Mouse (Mus musculus): ENCODE measurements around the gene BC067074. TPM values are rescaled to one million over a fixed set of nuclear protein-coding genes. Genes with fewer than 3 reads are reported as not detected.
"Not testable (repeated sequence)": the region's sequence is repeated elsewhere in the genome, so short reads cannot be mapped to it uniquely, and the experiment has no call there.

BC067074 gene
- polyA plus RNA-seq, 1 experiment from 2014 or later: 2.0 TPM

DNA sequence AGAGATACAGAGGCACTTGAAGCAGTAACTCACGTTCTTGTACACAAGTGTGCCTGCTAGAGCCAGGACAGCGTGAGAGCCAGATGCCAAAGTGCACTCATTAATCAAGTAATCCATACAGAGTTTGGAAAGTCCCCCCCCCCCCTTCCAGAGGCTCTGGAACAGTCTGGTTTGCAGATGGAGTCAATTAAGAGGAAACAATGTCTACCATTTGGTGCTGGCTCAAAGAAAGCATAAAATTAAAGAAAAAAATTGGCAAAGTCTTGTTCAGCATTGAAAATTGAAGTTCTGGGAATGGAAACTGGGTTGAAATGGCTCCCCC is 81.1 kb downstream of the BC067074 start:
- H3K4me2 ChIP-seq (ENCODE audit: low read depth, low read length, severe bottlenecking): no peak overlapping the region
- no peak overlapping the region for H3K9ac ChIP-seq (ENCODE audit: low read length)
- H3K4me1 ChIP-seq (replicated peaks; ENCODE audit: control insufficient read depth, insufficient read depth, low read length): no peaks in the 10 kb centered on the region
- 80% methylated on average over 2 of the region's 2 CpGs for WGBS
- no peaks in the 10 kb centered on the region for H3K9me3 ChIP-seq (ENCODE audit: control insufficient read depth, low read length)
- H3K36me3 ChIP-seq (ENCODE audit: control insufficient read depth, insufficient read depth, low read length): no peaks in the 10 kb centered on the region
- no peak for DNase-seq (ENCODE audit: low spot score)
- no peak for ATAC-seq (replicated peaks; ENCODE audit: low FRiP score)
- no peak overlapping the region for H3K27ac ChIP-seq (ENCODE audit: low read depth, low read length)
- H3K27me3 ChIP-seq (ENCODE audit: control insufficient read depth, insufficient read depth, low read length): no peaks in the 10 kb centered on the region
- no peak overlapping the region for H3K4me3 ChIP-seq (ENCODE audit: low read depth, low read length)

DNA sequence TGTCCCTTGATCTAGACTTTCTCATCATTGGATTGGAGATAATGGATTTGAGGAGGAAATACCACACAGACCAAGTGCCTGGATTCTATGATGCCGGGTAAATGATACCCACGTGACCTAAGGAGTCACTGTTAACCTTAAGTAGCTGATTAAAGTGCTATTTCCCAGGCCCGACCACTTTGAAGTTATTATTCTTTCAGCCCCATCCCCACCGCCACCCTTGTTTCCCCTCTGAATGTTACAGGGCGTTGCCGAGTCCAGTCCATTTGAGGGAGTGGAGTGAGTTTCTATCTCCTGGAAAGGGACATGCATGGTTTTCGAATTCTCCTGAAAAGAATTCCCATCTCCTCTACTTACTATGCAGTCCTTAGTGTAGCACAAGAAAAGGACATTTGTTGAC is 84.7 kb downstream of the BC067074 start:
- DNase-seq (ENCODE audit: low spot score) (no peak), ATAC-seq (replicated peaks; ENCODE audit: low FRiP score) (no peak)
- H3K27ac ChIP-seq (ENCODE audit: low read depth, low read length): no peak overlapping the region
- no peaks in the 10 kb centered on the region for H3K36me3 ChIP-seq (ENCODE audit: control insufficient read depth, insufficient read depth, low read length)
- no peaks in the 10 kb centered on the region for H3K9me3 ChIP-seq (ENCODE audit: control insufficient read depth, low read length)
- H3K4me2 ChIP-seq (ENCODE audit: low read depth, low read length, severe bottlenecking): no peak overlapping the region
- H3K4me1 ChIP-seq (replicated peaks; ENCODE audit: control insufficient read depth, insufficient read depth, low read length): no peaks in the 10 kb centered on the region
- 88% methylated on average over 7 of the region's 7 CpGs for WGBS
- no peak overlapping the region for H3K9ac ChIP-seq (ENCODE audit: low read length)
- H3K27me3 ChIP-seq (ENCODE audit: control insufficient read depth, insufficient read depth, low read length): no peaks in the 10 kb centered on the region
- H3K4me3 ChIP-seq (ENCODE audit: low read depth, low read length): no peak overlapping the region

DNA sequence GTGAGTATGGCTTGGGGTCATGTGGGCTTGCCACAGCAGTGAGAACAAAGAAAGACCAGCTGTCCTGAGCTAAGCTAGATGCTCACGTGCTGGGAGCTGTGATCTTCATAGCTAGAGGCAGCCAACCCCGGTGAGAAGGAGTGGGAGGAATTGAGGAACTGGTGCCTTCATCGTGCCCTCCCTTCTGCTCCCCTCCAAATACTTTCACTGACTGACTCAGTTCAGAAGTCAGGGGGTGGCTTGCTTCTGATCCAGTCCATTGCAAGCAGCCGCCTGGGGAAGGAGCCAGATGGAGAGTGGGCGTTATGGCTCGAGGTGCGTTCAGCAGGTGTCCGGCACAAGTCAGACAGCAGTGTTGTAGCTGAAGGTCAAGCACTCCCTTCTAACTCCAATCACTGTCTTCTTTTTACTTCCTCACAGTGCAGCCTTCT is 86.0 kb downstream of the BC067074 start:
- no peak overlapping the region for H3K4me3 ChIP-seq (ENCODE audit: low read depth, low read length)
- no peaks in the 10 kb centered on the region for H3K4me1 ChIP-seq (replicated peaks; ENCODE audit: control insufficient read depth, insufficient read depth, low read length)
- H3K36me3 ChIP-seq (ENCODE audit: control insufficient read depth, insufficient read depth, low read length): no peaks in the 10 kb centered on the region
- no peak overlapping the region for H3K9ac ChIP-seq (ENCODE audit: low read length)
- no peak overlapping the region for H3K4me2 ChIP-seq (ENCODE audit: low read depth, low read length, severe bottlenecking)
- ATAC-seq (replicated peaks; ENCODE audit: low FRiP score) (no peak), DNase-seq (ENCODE audit: low spot score) (no peak)
- H3K9me3 ChIP-seq (ENCODE audit: control insufficient read depth, low read length): no peaks in the 10 kb centered on the region
- H3K27ac ChIP-seq (ENCODE audit: low read depth, low read length): no peak overlapping the region
- 85% methylated on average over 8 of the region's 8 CpGs for WGBS
- no peaks in the 10 kb centered on the region for H3K27me3 ChIP-seq (ENCODE audit: control insufficient read depth, insufficient read depth, low read length)

DNA sequence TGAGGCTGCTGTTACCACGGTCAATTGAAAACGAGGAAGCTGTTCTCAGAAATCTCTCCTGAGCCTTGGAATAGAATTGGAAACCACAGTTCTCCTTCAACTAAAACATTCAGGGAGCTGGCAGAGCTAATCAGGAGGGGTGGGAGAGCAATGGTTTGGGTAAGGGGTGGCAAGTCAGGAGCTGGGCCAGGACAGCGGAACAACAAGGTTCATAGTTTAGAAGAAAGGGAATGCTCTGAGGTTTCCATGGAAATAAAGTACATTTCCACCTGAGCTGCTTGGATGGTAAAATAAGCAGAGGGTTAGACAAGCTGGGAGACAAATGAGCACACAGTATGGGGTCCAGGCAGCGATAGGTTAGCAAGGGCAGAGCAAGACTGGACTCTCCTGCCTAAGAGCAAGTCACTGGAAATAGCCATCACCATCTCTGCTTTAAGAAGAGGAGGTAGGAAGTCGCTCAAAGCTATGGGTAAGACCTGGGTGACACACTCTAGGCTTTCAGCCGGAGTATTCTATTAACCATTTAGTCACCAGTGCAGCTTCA is 86.9 kb downstream of the BC067074 start:
- WGBS: 56% methylated on average over 6 of the region's 6 CpGs
- Histone ChIP-seq H3K27me3 (ENCODE audit: control insufficient read depth, insufficient read depth, low read length) (no peaks in the 10 kb centered on the region), H3K27ac (ENCODE audit: low read depth, low read length) (no peak overlapping the region), H3K9me3 (ENCODE audit: control insufficient read depth, low read length) (no peaks in the 10 kb centered on the region), H3K4me2 (ENCODE audit: low read depth, low read length, severe bottlenecking) (no peak overlapping the region), H3K4me3 (ENCODE audit: low read depth, low read length) (no peak overlapping the region), H3K36me3 (ENCODE audit: control insufficient read depth, insufficient read depth, low read length) (no peaks in the 10 kb centered on the region), H3K4me1 (replicated peaks; ENCODE audit: control insufficient read depth, insufficient read depth, low read length) (no peaks in the 10 kb centered on the region), H3K9ac (ENCODE audit: low read length) (no peak overlapping the region)
- ATAC-seq (replicated peaks; ENCODE audit: low FRiP score) (no peak), DNase-seq (ENCODE audit: low spot score) (no peak)

DNA sequence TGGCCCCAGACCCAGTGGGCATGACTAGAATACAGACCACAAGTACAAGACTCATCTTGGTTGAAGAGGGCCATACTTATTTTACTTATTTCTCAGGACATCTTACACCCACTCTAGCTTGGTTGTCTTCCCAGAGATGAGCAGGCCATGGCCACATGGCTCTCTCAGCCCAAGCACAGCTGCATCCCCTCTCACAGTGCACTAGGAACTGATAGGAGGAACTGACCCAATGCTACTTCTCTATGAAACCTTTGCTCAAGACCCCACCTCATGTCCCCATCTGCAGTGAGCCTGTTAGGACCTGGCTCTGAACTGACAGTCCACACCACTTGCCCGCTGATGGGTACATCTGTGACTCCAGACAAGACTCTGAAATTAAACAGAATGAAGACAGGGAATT is 88.8 kb downstream of the BC067074 start:
- no peak overlapping the region for H3K9ac ChIP-seq (ENCODE audit: low read length)
- DNase-seq (ENCODE audit: low spot score) (no peak), ATAC-seq (replicated peaks; ENCODE audit: low FRiP score) (no peak)
- WGBS: 80% methylated on average over 1 of the region's 1 CpGs
- no peak overlapping the region for H3K27ac ChIP-seq (ENCODE audit: low read depth, low read length)
- no peak overlapping the region for H3K4me3 ChIP-seq (ENCODE audit: low read depth, low read length)
- H3K27me3 ChIP-seq (ENCODE audit: control insufficient read depth, insufficient read depth, low read length): no peaks in the 10 kb centered on the region
- no peaks in the 10 kb centered on the region for H3K9me3 ChIP-seq (ENCODE audit: control insufficient read depth, low read length)
- H3K4me1 ChIP-seq (replicated peaks; ENCODE audit: control insufficient read depth, insufficient read depth, low read length): no peaks in the 10 kb centered on the region
- no peaks in the 10 kb centered on the region for H3K36me3 ChIP-seq (ENCODE audit: control insufficient read depth, insufficient read depth, low read length)
- no peak overlapping the region for H3K4me2 ChIP-seq (ENCODE audit: low read depth, low read length, severe bottlenecking)

DNA sequence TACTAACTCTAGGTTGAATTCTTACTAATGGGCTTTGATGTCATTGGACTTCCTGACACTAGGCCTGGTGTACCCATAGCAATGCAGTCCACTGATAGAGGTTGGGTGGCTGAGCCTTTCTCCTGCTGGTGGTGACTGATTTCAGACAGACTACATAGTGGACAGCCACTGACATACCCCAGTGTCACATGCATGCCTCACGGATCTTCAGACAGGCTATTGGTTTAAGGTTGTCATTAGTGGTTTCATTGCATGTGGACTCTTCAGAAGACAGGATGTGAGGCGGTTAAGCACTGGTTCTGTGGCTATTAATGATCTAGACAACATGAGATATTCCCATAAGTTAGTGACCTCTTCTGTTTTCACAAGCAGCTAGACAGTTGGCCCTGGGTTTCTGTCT is 89.2 kb downstream of the BC067074 start:
- ATAC-seq (replicated peaks; ENCODE audit: low FRiP score) (no peak), DNase-seq (ENCODE audit: low spot score) (no peak)
- 95% methylated on average over 2 of the region's 2 CpGs for whole genome bisulfite sequencing
- no peaks in the 10 kb centered on the region for H3K4me1 ChIP-seq (replicated peaks; ENCODE audit: control insufficient read depth, insufficient read depth, low read length)
- H3K9me3 ChIP-seq (ENCODE audit: control insufficient read depth, low read length): no peaks in the 10 kb centered on the region
- no peak overlapping the region for H3K27ac ChIP-seq (ENCODE audit: low read depth, low read length)
- H3K36me3 ChIP-seq (ENCODE audit: control insufficient read depth, insufficient read depth, low read length): no peaks in the 10 kb centered on the region
- no peak overlapping the region for H3K4me3 ChIP-seq (ENCODE audit: low read depth, low read length)
- no peak overlapping the region for H3K9ac ChIP-seq (ENCODE audit: low read length)
- H3K4me2 ChIP-seq (ENCODE audit: low read depth, low read length, severe bottlenecking): no peak overlapping the region
- H3K27me3 ChIP-seq (ENCODE audit: control insufficient read depth, insufficient read depth, low read length): no peaks in the 10 kb centered on the region

DNA sequence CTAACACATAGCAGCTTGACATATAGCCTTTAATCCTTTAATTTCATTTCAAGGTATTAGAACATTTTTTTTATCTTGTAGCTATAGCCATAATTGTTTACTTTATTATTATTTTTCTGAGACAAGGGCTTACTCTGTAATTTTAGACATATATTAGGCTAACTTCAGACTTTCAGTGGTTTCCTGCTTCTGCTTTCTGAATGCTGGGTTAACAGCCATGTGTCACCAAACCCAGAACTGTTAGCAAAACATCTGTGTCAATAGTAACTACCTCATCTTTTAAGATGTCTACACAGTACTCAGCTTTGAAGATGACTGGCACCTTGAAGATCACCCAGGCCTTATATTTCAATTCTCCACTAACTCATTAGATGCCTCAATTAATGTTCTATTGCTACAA is 89.8 kb downstream of the BC067074 start:
- ATAC-seq (replicated peaks; ENCODE audit: low FRiP score); H3K36me3 ChIP-seq (ENCODE audit: control insufficient read depth, insufficient read depth, low read length); H3K27me3 ChIP-seq (ENCODE audit: control insufficient read depth, insufficient read depth, low read length); H3K4me1 ChIP-seq (replicated peaks; ENCODE audit: control insufficient read depth, insufficient read depth, low read length); H3K9me3 ChIP-seq (ENCODE audit: control insufficient read depth, low read length); H3K9ac ChIP-seq (ENCODE audit: low read length); H3K4me3 ChIP-seq (ENCODE audit: low read depth, low read length); DNase-seq (ENCODE audit: low spot score); H3K27ac ChIP-seq (ENCODE audit: low read depth, low read length); H3K4me2 ChIP-seq (ENCODE audit: low read depth, low read length, severe bottlenecking): not testable (repeated sequence)

DNA sequence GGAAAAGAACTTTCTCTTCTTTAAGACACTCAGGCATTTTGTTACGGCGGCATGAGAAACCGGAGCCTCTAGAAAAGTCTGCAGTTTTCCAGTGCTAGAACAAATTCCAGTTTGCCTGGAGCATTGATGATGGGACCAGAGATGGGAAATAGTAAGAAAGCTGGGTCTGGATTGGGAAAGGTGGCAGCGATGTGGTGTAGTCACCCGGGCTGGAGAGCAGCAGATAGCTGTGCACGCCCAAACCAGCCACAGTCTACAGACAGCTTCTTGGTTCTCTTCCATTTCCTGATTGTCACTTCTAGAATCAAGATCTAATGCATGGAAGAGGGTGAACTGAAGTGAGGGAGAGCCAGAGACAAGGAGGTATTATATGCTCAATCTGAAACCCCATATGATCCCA is 100.4 kb downstream of the BC067074 start:
- DNase-seq (ENCODE audit: low spot score) (no peak), ATAC-seq (replicated peaks; ENCODE audit: low FRiP score) (no peak)
- WGBS: 93% methylated on average over 6 of the region's 6 CpGs
- H3K9ac ChIP-seq (ENCODE audit: low read length): no peak overlapping the region
- no peaks in the 10 kb centered on the region for H3K4me1 ChIP-seq (replicated peaks; ENCODE audit: control insufficient read depth, insufficient read depth, low read length)
- H3K4me3 ChIP-seq (ENCODE audit: low read depth, low read length): no peak overlapping the region
- no peaks in the 10 kb centered on the region for H3K9me3 ChIP-seq (ENCODE audit: control insufficient read depth, low read length)
- no peaks in the 10 kb centered on the region for H3K27me3 ChIP-seq (ENCODE audit: control insufficient read depth, insufficient read depth, low read length)
- no peak overlapping the region for H3K27ac ChIP-seq (ENCODE audit: low read depth, low read length)
- H3K4me2 ChIP-seq (ENCODE audit: low read depth, low read length, severe bottlenecking): no peak overlapping the region
- H3K36me3 ChIP-seq (ENCODE audit: control insufficient read depth, insufficient read depth, low read length): no peaks in the 10 kb centered on the region

DNA sequence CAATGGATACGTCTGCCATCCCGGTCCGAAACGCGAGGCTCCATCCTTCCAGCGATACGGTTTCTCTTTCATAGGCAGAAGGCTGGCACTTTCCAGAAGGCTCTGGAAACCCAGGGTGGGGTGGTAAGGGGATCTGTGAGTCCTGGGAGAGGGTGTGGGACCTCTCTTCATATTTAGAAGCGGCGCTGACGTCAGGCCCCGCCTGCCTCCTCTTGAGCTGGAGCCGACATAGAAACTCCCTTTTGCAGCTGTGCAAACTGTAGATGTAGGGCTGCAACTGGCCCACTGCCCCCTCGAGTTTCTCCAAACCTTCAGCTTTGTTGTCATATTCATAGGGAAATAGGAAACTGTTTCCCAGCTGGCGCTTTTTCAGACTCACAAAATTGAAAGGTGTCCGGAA is 101.6 kb downstream of the BC067074 start:
- Histone ChIP-seq H3K4me2 (ENCODE audit: low read depth, low read length, severe bottlenecking) (no peak overlapping the region), H3K27me3 (ENCODE audit: control insufficient read depth, insufficient read depth, low read length) (no peaks in the 10 kb centered on the region), H3K4me3 (ENCODE audit: low read depth, low read length) (no peak overlapping the region), H3K9ac (ENCODE audit: low read length) (no peak overlapping the region), H3K9me3 (ENCODE audit: control insufficient read depth, low read length) (no peaks in the 10 kb centered on the region), H3K4me1 (replicated peaks; ENCODE audit: control insufficient read depth, insufficient read depth, low read length) (no peaks in the 10 kb centered on the region), H3K27ac (ENCODE audit: low read depth, low read length) (no peak overlapping the region), H3K36me3 (ENCODE audit: control insufficient read depth, insufficient read depth, low read length) (no peaks in the 10 kb centered on the region)
- WGBS: 88% methylated on average over 15 of the region's 15 CpGs
- ATAC-seq (replicated peaks; ENCODE audit: low FRiP score): no peak
- no peak for DNase-seq (ENCODE audit: low spot score)
